In the genomic region with DNA sequence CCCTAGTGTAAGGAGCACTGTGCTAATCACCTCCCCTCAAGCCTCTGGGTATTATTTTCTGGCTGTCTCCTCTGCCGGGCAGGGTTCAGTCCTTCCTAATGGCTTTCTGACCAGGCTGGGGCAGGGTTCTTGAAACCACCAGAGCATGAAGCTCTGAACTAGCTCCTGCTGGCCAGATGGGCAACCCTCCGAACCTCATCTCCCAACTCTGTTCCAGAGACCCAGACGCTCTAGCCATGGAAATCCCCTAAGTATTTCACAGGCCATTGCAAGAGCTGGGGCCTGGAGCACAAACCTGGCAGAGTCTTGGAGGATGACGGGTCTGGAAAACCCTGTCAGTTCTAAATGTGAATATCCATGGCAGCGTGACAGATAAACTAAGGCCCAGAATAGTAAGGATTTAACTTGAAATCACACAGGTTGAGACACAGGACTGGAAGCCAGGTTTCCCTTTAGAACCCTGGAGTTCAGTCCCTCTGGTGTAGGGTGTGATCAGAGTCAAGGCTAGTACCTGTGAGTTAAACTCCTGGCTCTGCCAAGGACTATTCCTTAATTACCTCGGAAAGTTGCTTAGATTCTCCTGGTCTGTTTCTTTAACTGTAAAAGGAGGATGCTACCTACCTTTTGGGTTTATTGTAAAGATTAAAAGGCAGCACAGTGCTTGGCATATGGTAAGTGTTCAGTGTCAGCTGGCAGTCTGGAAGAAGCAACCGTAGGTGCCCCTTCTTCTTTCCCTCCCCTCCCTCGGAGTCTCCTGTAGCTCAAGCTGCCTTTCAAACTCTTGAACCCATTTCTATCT, we compare ENCODE assay signal across 8 mouse cellular contexts. TPM values are rescaled to one million over a fixed set of nuclear protein-coding genes. Genes with fewer than 3 reads are reported as not detected.
A peak's percentile ranks its signal among the peaks of the same experiment; 100 is the strongest.
DNase-seq lines count a peak whose midpoint lies in the region; ATAC-seq and TF ChIP-seq lines count a peak whose summit lies in the region.

A gene (plus strand): TSS at position 799 of the 799 bp plus-strand sequence.

- peak within 1 kb of the TSS; percentile 92 for H3K9ac ChIP-seq in kidney, embryonic 14.5 days (ENCODE audit: low read depth, low read length)
- peak within 1 kb of the TSS; percentile 74 for H3K9ac ChIP-seq in liver, embryonic 15.5 days

- no peak for TF ChIP-seq CTCF in left cerebral cortex, adult 2 months (IDR thresholded peaks at IDR 0.05)

- no peak for DNase-seq in left cerebral cortex, adult 2 months (ENCODE audit: extremely low spot score in 1 of 2, low spot score in 2 of 2)
- no peak for DNase-seq in left cerebral cortex, adult 11 months (ENCODE audit: low spot score)
- peak; percentile 34 to 47 for DNase-seq in cerebellum, postnatal 14 days
- DNase-seq in heart, embryonic 10.5 days (ENCODE audit: low spot score) = no peak
- DNase-seq in Muller cell, postnatal 12 days (ENCODE audit: inconsistent ontology term) = no peak

- H3K4me1 ChIP-seq in heart, embryonic 10.5 days = peaks cover 25% of the 10 kb centered on the region
- 0 out of 2 replicates have a peak, but pooled peaks cover 7% of the 10 kb centered on the region for H3K4me1 ChIP-seq in kidney, embryonic 14.5 days (ENCODE audit: control insufficient read depth, insufficient read depth, low read length)
- peaks cover 25% of the 10 kb centered on the region for H3K4me1 ChIP-seq in liver, embryonic 15.5 days (replicated peaks)

- H3K4me3 ChIP-seq in left cerebral cortex, adult 2 months = peak within 1 kb of the TSS; percentile 82
- peak within 1 kb of the TSS; percentile 92 for H3K4me3 ChIP-seq in heart, embryonic 10.5 days
- peak within 1 kb of the TSS; percentile 89 for H3K4me3 ChIP-seq in kidney, embryonic 14.5 days (ENCODE audit: low read length)
- peak within 1 kb of the TSS; percentile 93 for H3K4me3 ChIP-seq in liver, embryonic 15.5 days (replicated peaks)

- peaks cover 24% of the 10 kb centered on the region for H3K27me3 ChIP-seq in heart, embryonic 10.5 days (ENCODE audit: insufficient read depth, poor library complexity, severe bottlenecking)
- H3K27me3 ChIP-seq in kidney, embryonic 14.5 days (ENCODE audit: control insufficient read depth, insufficient read depth, low read length) = no peaks in the 10 kb centered on the region
- H3K27me3 ChIP-seq in liver, embryonic 15.5 days = peaks cover 36% of the 10 kb centered on the region

- intact Hi-C loops in left cerebral cortex, adult 2 months (cut with DNase I) = loop anchor here (1.0 to 5.0 kb wide), 2 partner anchors 23 to 143 kb away; a partner anchor contains a TSS

- H3K9me3 ChIP-seq in heart, embryonic 10.5 days = no peaks in the 10 kb centered on the region
- no peaks in the 10 kb centered on the region for H3K9me3 ChIP-seq in kidney, embryonic 14.5 days (ENCODE audit: control insufficient read depth, low read length)
- no peaks in the 10 kb centered on the region for H3K9me3 ChIP-seq in liver, embryonic 15.5 days (replicated peaks)

- peaks cover 5% of the 10 kb centered on the region for H3K36me3 ChIP-seq in heart, embryonic 10.5 days
- no peaks in the 10 kb centered on the region for H3K36me3 ChIP-seq in kidney, embryonic 14.5 days (ENCODE audit: control insufficient read depth, insufficient read depth, low read length)
- H3K36me3 ChIP-seq in liver, embryonic 15.5 days (replicated peaks) = no peaks in the 10 kb centered on the region

- 51% methylated on average over 8 of the region's 8 CpGs for WGBS in heart, embryonic 10.5 days
- WGBS in kidney, embryonic 14.5 days = 42% methylated on average over 8 of the region's 8 CpGs
- WGBS in liver, embryonic 15.5 days (ENCODE audit: insufficient replicate concordance) = 56% methylated on average over 8 of the region's 8 CpGs

- peak within 1 kb of the TSS; percentile 88 for H3K4me2 ChIP-seq in kidney, embryonic 14.5 days (replicated peaks; ENCODE audit: low read depth, low read length)
- peak within 1 kb of the TSS; percentile 97 for H3K4me2 ChIP-seq in liver, embryonic 15.5 days

- peak within 1 kb of the TSS; percentile 100 for H3K27ac ChIP-seq in left cerebral cortex, adult 2 months
- peak within 1 kb of the TSS; percentile 99 for H3K27ac ChIP-seq in heart, embryonic 10.5 days
- H3K27ac ChIP-seq in kidney, embryonic 14.5 days (ENCODE audit: low read depth, low read length) = peak within 1 kb of the TSS; percentile 85
- H3K27ac ChIP-seq in liver, embryonic 15.5 days (replicated peaks) = peak within 1 kb of the TSS; percentile 95

- ATAC-seq in kidney, embryonic 14.5 days (ENCODE audit: low FRiP score, low TSS enrichment) = no peak
- no peak for ATAC-seq in liver, embryonic 15.5 days (ENCODE audit: insufficient read depth)
- ATAC-seq in activated CD4-positive, CD25-positive, alpha-beta regulatory T cell, adult 4 months = no peak

RNA-seq across cellular contexts. Expression of the gene that starts here (rescaled TPM):
- total RNA-seq in left cerebral cortex, adult 2 months (2021) = 100 to 1,000 TPM; 135 to 147 TPM
- 61.4 and 118 TPM in 2 replicates for polyA plus RNA-seq in heart, embryonic 10.5 days (2016; fragmentation: Nextera tagmentation; extraction: Ambion mirVana)
- 12.7 and 17.5 TPM in 2 replicates for polyA plus RNA-seq in kidney, embryonic 14.5 days (2014; fragmentation: Nextera tagmentation; extraction: Ambion mirVana)
- polyA plus RNA-seq in liver, embryonic 15.5 days (2015; fragmentation: Nextera tagmentation; extraction: Ambion mirVana) = 4.1 and 4.6 TPM in 2 replicates
- polyA plus RNA-seq in activated CD4-positive, CD25-positive, alpha-beta regulatory T cell, adult 4 months (2017; shearing (Covaris generic)) = 1 to 10 TPM in 1 of 2 experiments, under 1 TPM in 1; 0.78 to 1.7 TPM

Comparison
In these comparisons a context has a peak if more than half of its experiments do, and no peak if none do; other contexts are left out.
1. DNase-seq: peak in cerebellum, postnatal 14 days (2 of 2); none in left cerebral cortex, adult 2 months (0 of 2), left cerebral cortex, adult 11 months (single experiment), heart, embryonic 10.5 days (single experiment) and Muller cell, postnatal 12 days (single experiment).
2. Peak in every context shown above with its lines, with median percentiles within 50 percentile points of each other: H3K27ac ChIP-seq and H3K4me3 ChIP-seq.